Comparison of ENCODE assay signal across 17 mouse cellular contexts in genomic region chr4:127421927-127422450, GRCm38 (mm10).
DNase-seq lines count a peak whose midpoint lies in the region; ATAC-seq lines count a peak whose summit lies in the region.
"Had no signal": no experiment of that assay in that cellular context is flagged by ENCODE, and none has a peak within 500 bp of the region (broad histone marks: within the 10 kb centered on the region; RNA-seq: fewer than 3 reads in every experiment).

No protein-coding gene starts in this region.

- DNase-seq in cerebellum, adult 18-20 months, result peak; percentile 15 to 24
- DNase-seq in cerebellum, adult 8-10 months, result no peak
- DNase-seq in cerebellum, adult 9-10 months, result peak; percentile 44
- DNase-seq in cerebellum, postnatal 14 days, result peak; percentile 81 to 89
- DNase-seq in heart, postnatal 10 days, result no peak
- DNase-seq in liver, result no peak
- DNase-seq: adrenal gland, adult 2 months; adrenal gland, postnatal 25 days; embryo, embryonic 11 days; gastrocnemius, postnatal 10 days; heart, adult 2 months; heart, postnatal 36 days; kidney, adult 11 months had no signal

- peak; percentile 60 for ATAC-seq in granulocyte monocyte progenitor cell, adult 5-6 weeks (replicated peaks; ENCODE audit: poor library complexity, severe bottlenecking)
- no peak for ATAC-seq in monocyte, adult 5-6 weeks (replicated peaks; ENCODE audit: insufficient number of reproducible peaks, low FRiP score, low TSS enrichment, poor library complexity, severe bottlenecking)
- ATAC-seq: forebrain, embryonic 14.5 days; hindbrain, postnatal 0 days had no signal

- intact Hi-C loops in heart, postnatal 10 days (cut with DNase I), result no loop called here

Comparison
In these comparisons a context has a peak if more than half of its experiments do, and no peak if none do; other contexts are left out.
1. DNase-seq: peak in cerebellum, adult 18-20 months (2 of 2), cerebellum, adult 9-10 months (single experiment) and cerebellum, postnatal 14 days (2 of 2); none in cerebellum, adult 8-10 months (single experiment), heart, postnatal 10 days (0 of 2) and liver (single experiment).